Mouse (Mus musculus): Measurements from ENCODE around the gene 1700016D06Rik. TPM values are rescaled to one million over a fixed set of nuclear protein-coding genes. Genes with fewer than 3 reads are reported as not detected.

1700016D06Rik gene
- not detected in 2 replicates for polyA plus RNA-seq (2012; rRNA removed)

GRCm38 (mm10) chr8:11701033-11701362 is at the start of gene 1700016D06Rik:
Gene 1700016D06Rik, minus strand, starts transcription at chr8:11701063.
- no peak for TF ChIP-seq POLR2A (IDR thresholded peaks at IDR 0.05; ENCODE audit: control insufficient read depth, extremely low read depth, insufficient read depth, low read length, poor library complexity)
- TF ChIP-seq CTCF (IDR thresholded peaks at IDR 0.05; ENCODE audit: borderline replicate concordance, control insufficient read depth, extremely low read depth, insufficient read depth, low read length, poor library complexity) = no peak
- no peak within 1 kb of the TSS for H3K4me3 ChIP-seq (ENCODE audit: control insufficient read depth, insufficient read depth, low read length)
- WGBS = 50% methylated on average over 6 of the region's 6 CpGs
- H3K27me3 ChIP-seq (ENCODE audit: control insufficient read depth, insufficient read depth, low read length) = no peaks in the 10 kb centered on the region; the same call in 1 of the 2 replicates
- no peaks in the 10 kb centered on the region for H3K4me1 ChIP-seq (replicated peaks; ENCODE audit: control insufficient read depth, insufficient read depth, low read length)
- H3K27ac ChIP-seq (ENCODE audit: control insufficient read depth, insufficient read depth, low read length) = no peak within 1 kb of the TSS
- DNase-seq = no peak
- no peaks in the 10 kb centered on the region for H3K36me3 ChIP-seq (ENCODE audit: control insufficient read depth, insufficient read depth, low read length)

DNA sequence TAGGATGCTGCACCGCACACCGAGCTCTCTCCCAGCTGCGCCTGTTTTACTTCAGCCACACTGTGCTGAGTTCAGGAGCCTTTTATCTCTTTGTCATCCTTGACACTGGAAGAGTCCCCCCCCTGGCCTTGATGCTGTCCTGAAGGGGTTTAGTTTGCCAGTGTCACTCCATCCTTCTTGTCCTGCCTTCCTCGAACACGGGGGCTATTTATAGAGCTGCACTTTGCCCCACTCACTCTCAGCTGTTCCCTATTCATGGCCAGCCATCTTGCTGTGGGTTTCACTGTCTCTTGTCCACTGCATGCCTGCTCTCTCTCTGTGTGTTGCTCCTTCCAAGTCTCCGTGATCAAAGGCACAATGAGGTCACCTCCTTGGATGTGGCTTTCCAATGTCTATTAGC is 48.6 kb upstream of the 1700016D06Rik start:
- no peak for DNase-seq
- WGBS = 68% methylated on average over 6 of the region's 6 CpGs
- Histone ChIP-seq H3K27ac (ENCODE audit: control insufficient read depth, insufficient read depth, low read length) (no peak overlapping the region), H3K4me1 (replicated peaks; ENCODE audit: control insufficient read depth, insufficient read depth, low read length) (no peaks in the 10 kb centered on the region), H3K36me3 (ENCODE audit: control insufficient read depth, insufficient read depth, low read length) (no peaks in the 10 kb centered on the region), H3K4me3 (ENCODE audit: control insufficient read depth, insufficient read depth, low read length) (no peak overlapping the region), H3K27me3 (ENCODE audit: control insufficient read depth, insufficient read depth, low read length) (no peaks in the 10 kb centered on the region)
- no peak for TF ChIP-seq POLR2A (IDR thresholded peaks at IDR 0.05; ENCODE audit: control insufficient read depth, extremely low read depth, insufficient read depth, low read length, poor library complexity)

- Histone ChIP-seq H3K4me3 (ENCODE audit: control insufficient read depth, insufficient read depth, low read length) (no peak overlapping the region), H3K27me3 (ENCODE audit: control insufficient read depth, insufficient read depth, low read length) (no peaks in the 10 kb centered on the region), H3K4me1 (replicated peaks; ENCODE audit: control insufficient read depth, insufficient read depth, low read length) (no peaks in the 10 kb centered on the region), H3K36me3 (ENCODE audit: control insufficient read depth, insufficient read depth, low read length) (no peaks in the 10 kb centered on the region), H3K27ac (ENCODE audit: control insufficient read depth, insufficient read depth, low read length) (no peak overlapping the region)
- 82% methylated on average over 11 of the region's 11 CpGs for WGBS
- DNase-seq = no peak
- TF ChIP-seq POLR2A (IDR thresholded peaks at IDR 0.05; ENCODE audit: control insufficient read depth, extremely low read depth, insufficient read depth, low read length, poor library complexity) = no peak
- no peak for TF ChIP-seq CTCF (IDR thresholded peaks at IDR 0.05; ENCODE audit: borderline replicate concordance, control insufficient read depth, extremely low read depth, insufficient read depth, low read length, poor library complexity)
These were observed 46.2 kb upstream of the 1700016D06Rik start for GRCm38 (mm10) chr8:11746850-11747600.

GRCm38 (mm10) chr8:11743580-11743979 is 42.7 kb upstream of the 1700016D06Rik start:
- no peaks in the 10 kb centered on the region for H3K4me1 ChIP-seq (replicated peaks; ENCODE audit: control insufficient read depth, insufficient read depth, low read length)
- H3K27ac ChIP-seq (ENCODE audit: control insufficient read depth, insufficient read depth, low read length) = no peak overlapping the region
- H3K4me3 ChIP-seq (ENCODE audit: control insufficient read depth, insufficient read depth, low read length) = no peak overlapping the region
- TF ChIP-seq POLR2A (IDR thresholded peaks at IDR 0.05; ENCODE audit: control insufficient read depth, extremely low read depth, insufficient read depth, low read length, poor library complexity) = no peak
- no peak for TF ChIP-seq CTCF (IDR thresholded peaks at IDR 0.05; ENCODE audit: borderline replicate concordance, control insufficient read depth, extremely low read depth, insufficient read depth, low read length, poor library complexity)
- H3K27me3 ChIP-seq (ENCODE audit: control insufficient read depth, insufficient read depth, low read length) = no peaks in the 10 kb centered on the region
- no peak for DNase-seq
- no peaks in the 10 kb centered on the region for H3K36me3 ChIP-seq (ENCODE audit: control insufficient read depth, insufficient read depth, low read length)
- 65% methylated on average over 10 of the region's 10 CpGs for WGBS

DNA sequence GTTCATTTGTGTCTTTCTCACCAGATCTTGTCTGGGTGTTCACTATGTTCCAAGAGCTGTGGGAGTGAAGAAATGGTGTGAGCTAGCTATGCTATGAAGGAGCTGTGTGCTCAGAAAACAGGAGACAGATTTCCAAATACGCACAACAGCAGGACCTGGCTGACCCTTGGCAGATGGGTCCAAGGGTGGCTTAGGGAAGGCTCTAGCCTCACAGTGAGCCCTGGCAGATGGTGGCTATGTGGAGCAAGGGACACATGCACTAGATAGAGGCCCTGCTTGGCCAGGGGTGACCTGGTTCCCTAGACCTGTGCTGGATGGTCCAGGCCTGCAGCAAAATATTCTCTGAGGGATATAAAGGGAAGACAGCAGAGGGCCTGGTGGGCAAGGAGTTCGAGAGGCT is 40.0 kb upstream of the 1700016D06Rik start:
- WGBS = 93% methylated on average over 2 of the region's 2 CpGs
- no peak overlapping the region for H3K27ac ChIP-seq (ENCODE audit: control insufficient read depth, insufficient read depth, low read length)

DNA sequence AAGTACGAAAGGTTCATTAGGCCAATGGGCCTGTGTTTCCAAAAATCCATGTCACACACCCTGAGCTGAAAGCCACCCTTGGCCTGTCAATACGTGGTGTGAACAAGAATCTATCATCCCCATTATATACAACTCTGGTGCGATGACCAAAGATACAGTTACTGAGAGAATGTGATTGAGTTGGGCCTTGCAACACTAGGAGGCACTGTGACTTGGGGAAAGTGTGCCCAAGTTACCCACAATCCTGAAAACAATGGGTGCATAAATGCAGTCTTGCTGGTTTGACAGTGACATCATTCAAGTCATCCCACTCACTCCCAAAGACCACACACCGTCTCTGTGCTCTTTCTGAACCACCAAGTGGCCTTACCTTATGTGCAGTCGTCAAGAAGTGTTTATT is 38.2 kb upstream of the 1700016D06Rik start:
- TF ChIP-seq CTCF (IDR thresholded peaks at IDR 0.05; ENCODE audit: borderline replicate concordance, control insufficient read depth, extremely low read depth, insufficient read depth, low read length, poor library complexity) (no peak), POLR2A (IDR thresholded peaks at IDR 0.05; ENCODE audit: control insufficient read depth, extremely low read depth, insufficient read depth, low read length, poor library complexity) (no peak)
- H3K4me3 ChIP-seq (ENCODE audit: control insufficient read depth, insufficient read depth, low read length) = no peak overlapping the region
- H3K27ac ChIP-seq (ENCODE audit: control insufficient read depth, insufficient read depth, low read length) = no peak overlapping the region
- 78% methylated on average over 5 of the region's 5 CpGs for WGBS
- no peaks in the 10 kb centered on the region for H3K27me3 ChIP-seq (ENCODE audit: control insufficient read depth, insufficient read depth, low read length)
- H3K4me1 ChIP-seq (replicated peaks; ENCODE audit: control insufficient read depth, insufficient read depth, low read length) = no peaks in the 10 kb centered on the region
- H3K36me3 ChIP-seq (ENCODE audit: control insufficient read depth, insufficient read depth, low read length) = no peaks in the 10 kb centered on the region
- DNase-seq = no peak

More for the DNA sequence above, 40.0 kb upstream of the 1700016D06Rik start:
- Histone ChIP-seq H3K36me3 (ENCODE audit: control insufficient read depth, insufficient read depth, low read length) (no peaks in the 10 kb centered on the region), H3K4me1 (replicated peaks; ENCODE audit: control insufficient read depth, insufficient read depth, low read length) (no peaks in the 10 kb centered on the region), H3K4me3 (ENCODE audit: control insufficient read depth, insufficient read depth, low read length) (no peak overlapping the region), H3K27me3 (ENCODE audit: control insufficient read depth, insufficient read depth, low read length) (no peaks in the 10 kb centered on the region)
- TF ChIP-seq CTCF (IDR thresholded peaks at IDR 0.05; ENCODE audit: borderline replicate concordance, control insufficient read depth, extremely low read depth, insufficient read depth, low read length, poor library complexity) = no peak
- TF ChIP-seq POLR2A (IDR thresholded peaks at IDR 0.05; ENCODE audit: control insufficient read depth, extremely low read depth, insufficient read depth, low read length, poor library complexity) = no peak
- DNase-seq = no peak

- Histone ChIP-seq H3K27ac (ENCODE audit: control insufficient read depth, insufficient read depth, low read length) (no peak overlapping the region), H3K4me1 (replicated peaks; ENCODE audit: control insufficient read depth, insufficient read depth, low read length) (no peaks in the 10 kb centered on the region), H3K4me3 (ENCODE audit: control insufficient read depth, insufficient read depth, low read length) (no peak overlapping the region), H3K36me3 (ENCODE audit: control insufficient read depth, insufficient read depth, low read length) (no peaks in the 10 kb centered on the region), H3K27me3 (ENCODE audit: control insufficient read depth, insufficient read depth, low read length) (no peaks in the 10 kb centered on the region)
- DNase-seq = no peak
- TF ChIP-seq CTCF (IDR thresholded peaks at IDR 0.05; ENCODE audit: borderline replicate concordance, control insufficient read depth, extremely low read depth, insufficient read depth, low read length, poor library complexity) (no peak), POLR2A (IDR thresholded peaks at IDR 0.05; ENCODE audit: control insufficient read depth, extremely low read depth, insufficient read depth, low read length, poor library complexity) (no peak)
- 75% methylated on average over 6 of the region's 6 CpGs for WGBS
These were observed 36.2 kb upstream of the 1700016D06Rik start for GRCm38 (mm10) chr8:11737096-11737495.

All from thymus, adult 2 months (tissue).